Mouse (Mus musculus): ENCODE results near the gene Sh3d19. TPM values are rescaled to one million over a fixed set of nuclear protein-coding genes. Genes with fewer than 3 reads are reported as not detected.

Sh3d19 gene
- polyA plus RNA-seq, 1 experiment from 2014 or later, result 8.9 TPM

DNA sequence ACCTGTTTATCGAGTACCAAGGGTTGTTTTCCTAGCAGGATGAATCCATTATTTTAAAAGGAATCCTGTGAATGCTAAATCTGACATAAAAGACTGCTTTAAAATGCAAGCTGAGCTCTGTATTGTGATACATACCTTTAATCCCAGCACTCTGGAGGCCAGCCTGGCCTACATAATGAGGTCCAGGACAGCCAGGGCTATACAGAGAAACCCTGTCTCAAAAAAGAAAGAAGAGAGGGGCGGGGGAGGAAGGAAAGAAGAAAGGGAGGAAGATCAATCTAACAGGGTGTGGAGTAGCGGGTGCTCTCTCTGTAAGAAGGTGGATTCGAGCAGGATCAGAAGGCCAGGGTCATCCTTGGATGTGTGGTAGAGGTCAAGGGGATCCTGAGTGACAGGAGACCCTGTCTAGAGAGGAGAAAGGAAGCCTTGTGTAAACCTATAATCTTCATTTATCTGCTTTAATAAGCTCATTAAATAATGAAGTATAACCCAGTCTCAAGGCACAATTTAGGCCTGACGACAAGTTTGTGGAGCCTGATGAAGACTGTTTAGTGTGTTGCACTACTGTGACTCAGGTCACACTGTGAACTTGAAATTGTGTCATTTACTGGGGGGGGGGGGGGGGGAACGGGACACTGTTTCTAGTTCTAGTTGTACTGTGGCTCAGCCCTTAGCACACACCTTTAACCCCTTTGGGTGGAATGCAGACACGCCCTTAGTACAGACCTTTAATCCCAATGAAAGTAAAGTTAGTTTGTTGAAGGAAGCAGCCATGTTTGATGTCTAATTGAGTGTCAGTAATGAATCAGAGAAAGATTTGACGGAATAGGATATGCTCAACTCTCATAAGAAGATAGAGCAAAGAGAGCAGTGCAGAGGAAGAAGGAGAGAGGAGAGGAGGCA lies 137.0 kb downstream of the Sh3d19 start:
- no peak overlapping the region for H3K4me3 ChIP-seq
- peak; percentile 65 for ATAC-seq (ENCODE audit: low FRiP score, low read depth)
- H3K9me3 ChIP-seq, result no peaks in the 10 kb centered on the region
- no peaks in the 10 kb centered on the region for H3K36me3 ChIP-seq
- no peak overlapping the region for H3K9ac ChIP-seq (replicated peaks)
- peaks cover 9% of the 10 kb centered on the region for H3K4me1 ChIP-seq
- WGBS, result 45% methylated on average over 8 of the region's 8 CpGs
- no peak overlapping the region for H3K4me2 ChIP-seq (replicated peaks)
- no peaks in the 10 kb centered on the region for H3K27me3 ChIP-seq
- H3K27ac ChIP-seq (replicated peaks), result no peak overlapping the region

- Histone ChIP-seq H3K4me1 (peaks cover 9% of the 10 kb centered on the region), H3K36me3 (no peaks in the 10 kb centered on the region), H3K27me3 (no peaks in the 10 kb centered on the region), H3K9ac (replicated peaks) (no peak overlapping the region), H3K4me2 (replicated peaks) (no peak overlapping the region), H3K4me3 (no peak overlapping the region), H3K9me3 (no peaks in the 10 kb centered on the region), H3K27ac (replicated peaks) (no peak overlapping the region)
- WGBS, result 82% methylated on average over 4 of the region's 4 CpGs
- ATAC-seq (ENCODE audit: low FRiP score, low read depth), result no peak
These were observed 137.7 kb downstream of the Sh3d19 start for GRCm38 (mm10) chr3:86108576-86108975.

DNA sequence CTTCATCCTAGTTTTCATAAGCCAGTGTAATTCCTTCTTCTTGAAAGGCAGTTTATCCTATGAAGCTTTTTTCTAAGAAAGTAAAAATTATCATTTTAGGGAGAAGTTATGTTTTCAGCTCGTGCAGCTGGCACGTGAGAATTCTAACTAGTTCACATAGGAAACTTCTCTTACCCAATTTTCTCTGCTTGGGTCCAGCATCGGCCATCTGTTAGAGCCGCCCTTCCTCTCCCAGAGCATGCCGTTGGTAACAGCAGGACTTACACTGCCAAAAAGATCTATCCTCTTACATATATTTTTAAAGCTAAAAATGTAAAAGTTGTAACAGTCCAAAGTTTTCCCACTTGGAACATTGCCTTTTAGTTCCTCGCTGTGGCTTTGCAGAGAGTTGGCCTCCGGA lies 138.2 kb downstream of the Sh3d19 start:
- Histone ChIP-seq H3K9ac (replicated peaks) (no peak overlapping the region), H3K27ac (replicated peaks) (no peak overlapping the region), H3K36me3 (no peaks in the 10 kb centered on the region), H3K4me2 (replicated peaks) (no peak overlapping the region), H3K9me3 (no peaks in the 10 kb centered on the region), H3K4me1 (peaks cover 9% of the 10 kb centered on the region), H3K4me3 (no peak overlapping the region), H3K27me3 (no peaks in the 10 kb centered on the region)
- no peak for ATAC-seq (ENCODE audit: low FRiP score, low read depth)
- WGBS, result 92% methylated on average over 7 of the region's 7 CpGs

GRCm38 (mm10) chr3:86110077-86110476 lies 139.2 kb downstream of the Sh3d19 start:
- ATAC-seq (ENCODE audit: low FRiP score, low read depth), result no peak
- no peak overlapping the region for H3K4me2 ChIP-seq (replicated peaks)
- H3K4me3 ChIP-seq, result no peak overlapping the region
- no peaks in the 10 kb centered on the region for H3K27me3 ChIP-seq
- no peak overlapping the region for H3K9ac ChIP-seq (replicated peaks)
- no peak overlapping the region for H3K27ac ChIP-seq (replicated peaks)
- H3K4me1 ChIP-seq, result peaks cover 9% of the 10 kb centered on the region
- H3K36me3 ChIP-seq, result no peaks in the 10 kb centered on the region
- no peaks in the 10 kb centered on the region for H3K9me3 ChIP-seq
- WGBS, result 21% methylated on average over 10 of the region's 10 CpGs

- peaks cover 5% of the 10 kb centered on the region; the same call in 1 of the 2 replicates for H3K9me3 ChIP-seq
- H3K4me2 ChIP-seq (replicated peaks), result no peak overlapping the region
- no peak overlapping the region for H3K9ac ChIP-seq (replicated peaks)
- H3K36me3 ChIP-seq, result 0 out of 2 replicates have a peak, but pooled peaks cover 4% of the 10 kb centered on the region
- peaks cover 4% of the 10 kb centered on the region for H3K4me1 ChIP-seq
- WGBS, result 77% methylated on average over 7 of the region's 7 CpGs
- no peak overlapping the region for H3K4me3 ChIP-seq
- H3K27me3 ChIP-seq, result no peaks in the 10 kb centered on the region
- H3K27ac ChIP-seq (replicated peaks), result no peak overlapping the region
- no peak for ATAC-seq (ENCODE audit: low FRiP score, low read depth)
These were observed 141.9 kb downstream of the Sh3d19 start for GRCm38 (mm10) chr3:86112766-86113165.

DNA sequence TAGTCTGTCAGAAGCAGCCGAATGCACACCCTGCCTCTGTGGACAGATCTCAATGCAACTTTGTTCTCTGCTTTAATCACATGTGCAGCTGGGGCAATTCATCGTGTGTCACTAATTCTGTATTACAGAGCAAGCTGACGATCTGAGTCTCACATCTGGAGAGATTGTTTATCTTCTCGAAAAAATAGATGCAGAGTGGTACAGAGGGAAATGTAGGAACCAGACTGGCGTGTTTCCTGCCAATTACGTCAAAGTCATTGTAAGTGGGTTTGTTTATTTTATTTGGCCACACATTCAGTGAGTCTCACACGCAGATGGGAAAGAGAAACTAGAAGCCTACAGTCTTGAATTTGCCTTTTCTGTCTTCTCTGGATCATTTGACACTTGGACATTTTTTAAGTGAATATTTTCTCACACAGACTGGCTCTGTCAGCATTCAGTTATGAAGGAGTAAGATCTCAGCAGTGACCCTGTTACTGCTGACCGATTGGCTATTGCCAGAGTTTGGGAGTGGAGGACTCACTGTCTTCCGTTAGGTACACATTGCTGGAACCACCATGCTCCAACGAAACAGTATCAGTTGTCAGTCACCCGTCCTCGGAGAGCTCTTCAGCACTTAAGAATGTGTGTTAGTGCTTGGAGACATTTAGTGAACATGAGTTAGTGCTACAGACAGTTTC lies 143.9 kb downstream of the Sh3d19 start:
- no peak for ATAC-seq (ENCODE audit: low FRiP score, low read depth)
- Histone ChIP-seq H3K36me3 (0 out of 2 replicates have a peak, but pooled peaks cover 4% of the 10 kb centered on the region), H3K27ac (replicated peaks) (no peak overlapping the region), H3K4me1 (0 out of 2 replicates have a peak, but pooled peaks cover 2% of the 10 kb centered on the region), H3K27me3 (no peaks in the 10 kb centered on the region), H3K4me3 (no peak overlapping the region), H3K4me2 (replicated peaks) (no peak overlapping the region), H3K9me3 (peaks cover 5% of the 10 kb centered on the region; the same call in 1 of the 2 replicates), H3K9ac (replicated peaks) (no peak overlapping the region)
- 82% methylated on average over 12 of the region's 12 CpGs for WGBS

- 83% methylated on average over 4 of the region's 4 CpGs for WGBS
- Histone ChIP-seq H3K4me1 (no peaks in the 10 kb centered on the region), H3K36me3 (0 out of 2 replicates have a peak, but pooled peaks cover 4% of the 10 kb centered on the region), H3K27ac (replicated peaks) (no peak overlapping the region), H3K4me3 (no peak overlapping the region), H3K27me3 (no peaks in the 10 kb centered on the region), H3K9ac (replicated peaks) (no peak overlapping the region), H3K4me2 (replicated peaks) (no peak overlapping the region), H3K9me3 (peaks cover 5% of the 10 kb centered on the region; the same call in 1 of the 2 replicates)
- ATAC-seq (ENCODE audit: low FRiP score, low read depth), result no peak
These were observed 146.0 kb downstream of the Sh3d19 start for GRCm38 (mm10) chr3:86116951-86117350.

- Histone ChIP-seq H3K36me3 (0 out of 2 replicates have a peak, but pooled peaks cover 4% of the 10 kb centered on the region), H3K9ac (replicated peaks) (no peak overlapping the region), H3K4me1 (no peaks in the 10 kb centered on the region), H3K9me3 (peaks cover 5% of the 10 kb centered on the region; the same call in 1 of the 2 replicates), H3K27me3 (no peaks in the 10 kb centered on the region), H3K4me2 (replicated peaks) (no peak overlapping the region), H3K27ac (replicated peaks) (0 out of 2 replicates have a peak overlapping the region, but pooled peaks have one; percentile 10), H3K4me3 (no peak overlapping the region)
- no peak for ATAC-seq (ENCODE audit: low FRiP score, low read depth)
- WGBS, result 69% methylated on average over 16 of the region's 16 CpGs
These were observed 148.5 kb downstream of the Sh3d19 start for GRCm38 (mm10) chr3:86119237-86119932.

DNA sequence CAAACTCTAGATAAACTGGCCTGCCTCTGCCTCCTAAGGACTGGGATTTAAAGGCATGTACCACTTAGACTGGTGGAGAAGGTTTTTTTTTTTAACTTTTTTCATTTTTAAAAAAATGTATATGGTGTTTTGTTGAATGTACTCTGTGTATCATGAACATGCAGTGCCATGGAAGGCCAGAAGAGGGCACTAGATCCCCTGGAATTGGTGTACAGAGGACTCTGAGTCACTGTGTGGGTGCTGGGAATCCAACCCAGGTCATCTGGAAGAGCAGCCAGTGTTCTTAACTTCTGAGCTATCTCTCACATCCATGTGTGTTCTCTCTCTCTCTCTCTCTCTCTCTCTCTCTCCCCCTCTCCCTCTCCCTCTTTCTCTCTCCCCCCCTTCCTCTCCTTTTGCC lies 151.2 kb downstream of the Sh3d19 start:
- H3K27ac ChIP-seq (replicated peaks), result no peak overlapping the region
- H3K4me2 ChIP-seq (replicated peaks), result no peak overlapping the region
- no peaks in the 10 kb centered on the region for H3K27me3 ChIP-seq
- no peaks in the 10 kb centered on the region for H3K9me3 ChIP-seq
- H3K36me3 ChIP-seq, result no peaks in the 10 kb centered on the region
- ATAC-seq (ENCODE audit: low FRiP score, low read depth), result no peak
- no peaks in the 10 kb centered on the region for H3K4me1 ChIP-seq
- no peak overlapping the region for H3K9ac ChIP-seq (replicated peaks)
- H3K4me3 ChIP-seq, result no peak overlapping the region

DNA sequence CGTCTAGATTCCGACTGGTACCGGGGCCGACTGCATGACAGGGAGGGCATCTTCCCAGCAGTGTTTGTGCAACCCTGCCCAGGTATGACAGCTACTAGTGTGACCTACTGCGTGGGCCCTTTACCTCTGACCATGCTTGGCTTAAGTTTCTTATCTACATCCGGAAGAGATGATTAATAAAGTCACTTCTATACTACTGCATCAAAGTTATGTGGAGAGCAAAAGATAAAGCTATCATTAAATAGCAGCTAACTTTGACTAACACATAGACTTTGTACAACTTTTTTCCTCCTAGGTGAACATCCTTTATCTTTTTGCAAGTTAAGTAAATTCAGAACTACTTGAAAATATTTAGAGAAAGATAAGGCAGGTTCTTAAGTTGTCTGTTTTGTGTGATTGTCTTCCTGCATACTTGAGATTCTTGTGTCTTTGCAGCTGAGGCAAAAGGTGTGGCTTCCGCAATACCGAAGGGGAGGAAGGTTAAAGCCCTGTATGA lies 152.4 kb downstream of the Sh3d19 start:
- Histone ChIP-seq H3K27ac (replicated peaks) (no peak overlapping the region), H3K4me1 (no peaks in the 10 kb centered on the region), H3K4me3 (no peak overlapping the region), H3K36me3 (no peaks in the 10 kb centered on the region), H3K9me3 (no peaks in the 10 kb centered on the region), H3K9ac (replicated peaks) (no peak overlapping the region), H3K27me3 (no peaks in the 10 kb centered on the region), H3K4me2 (replicated peaks) (no peak overlapping the region)
- ATAC-seq (ENCODE audit: low FRiP score, low read depth), result no peak
- 91% methylated on average over 8 of the region's 8 CpGs for WGBS

DNA sequence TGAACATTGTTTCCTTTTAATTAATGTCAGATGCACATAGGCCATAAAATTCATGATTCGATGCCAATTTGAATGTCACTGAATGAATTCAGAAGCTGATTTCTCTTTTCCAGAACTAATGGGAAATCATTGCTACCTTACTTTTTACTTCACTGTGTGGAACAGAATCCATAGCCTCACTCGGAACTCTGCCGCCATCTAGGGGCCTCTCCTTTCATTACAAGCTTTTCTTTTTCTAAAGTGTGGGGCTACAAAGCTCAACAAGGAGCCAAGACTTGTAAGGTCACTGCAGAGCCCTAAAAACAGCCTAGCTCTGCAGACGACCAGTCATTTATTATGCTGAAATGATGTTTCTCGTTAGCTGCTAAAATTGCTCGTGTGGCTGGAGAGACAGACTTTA lies 158.8 kb downstream of the Sh3d19 start:
- H3K4me2 ChIP-seq (replicated peaks), result no peak overlapping the region
- WGBS, result 11% methylated on average over 6 of the region's 6 CpGs
- H3K4me1 ChIP-seq, result no peaks in the 10 kb centered on the region
- H3K27me3 ChIP-seq, result no peaks in the 10 kb centered on the region
- H3K4me3 ChIP-seq, result no peak overlapping the region
- H3K9me3 ChIP-seq, result no peaks in the 10 kb centered on the region
- H3K36me3 ChIP-seq, result no peaks in the 10 kb centered on the region
- no peak overlapping the region for H3K27ac ChIP-seq (replicated peaks)
- ATAC-seq (ENCODE audit: low FRiP score, low read depth), result no peak
- no peak overlapping the region for H3K9ac ChIP-seq (replicated peaks)
